Comparison of ENCODE assay signal across 32 mouse cellular contexts in genomic region chr19:36229941-36230340, GRCm38 (mm10).
A peak's percentile ranks its signal among the peaks of the same experiment; 100 is the strongest.
DNase-seq lines count a peak whose midpoint lies in the region; ATAC-seq and TF ChIP-seq lines count a peak whose summit lies in the region.
"Had no signal": no experiment of that assay in that cellular context is flagged by ENCODE, and none has a peak within 500 bp of the region (broad histone marks: within the 10 kb centered on the region; RNA-seq: fewer than 3 reads in every experiment).

No protein-coding gene starts in this region.

- intact Hi-C loops in heart, postnatal 14 days (cut with DNase I) = no loop called here

- no peaks in the 10 kb centered on the region for H3K27me3 ChIP-seq in forebrain, embryonic 14.5 days (replicated peaks; ENCODE audit: control insufficient read depth, insufficient read depth, low read length)
- H3K27me3 ChIP-seq in forebrain, embryonic 16.5 days (replicated peaks; ENCODE audit: control insufficient read depth, insufficient read depth, low read length) = no peaks in the 10 kb centered on the region
- no peaks in the 10 kb centered on the region for H3K27me3 ChIP-seq in heart, embryonic 15.5 days
- H3K27me3 ChIP-seq in midbrain, postnatal 0 days (ENCODE audit: insufficient read depth, low read length) = no peaks in the 10 kb centered on the region
- no peaks in the 10 kb centered on the region for H3K27me3 ChIP-seq in midbrain, embryonic 11.5 days (ENCODE audit: control insufficient read depth, insufficient read depth, low read length)
- H3K27me3 ChIP-seq: forebrain, embryonic 15.5 days; heart, embryonic 13.5 days; limb, embryonic 12.5 days; lung, embryonic 15.5 days; neural tube, embryonic 12.5 days had no signal

- WGBS in forebrain, embryonic 14.5 days = 36% methylated on average over 1 of the region's 1 CpGs
- 47% methylated on average over 1 of the region's 1 CpGs for WGBS in forebrain, embryonic 16.5 days
- WGBS in heart, embryonic 15.5 days = 80% methylated on average over 1 of the region's 1 CpGs
- 57% methylated on average over 1 of the region's 1 CpGs for WGBS in midbrain, postnatal 0 days
- WGBS in midbrain, embryonic 11.5 days = 91% methylated on average over 1 of the region's 1 CpGs

- H3K4me1 ChIP-seq in forebrain, embryonic 14.5 days (ENCODE audit: control insufficient read depth, insufficient read depth, low read length) = peaks cover 11% of the 10 kb centered on the region; the same call in 1 of the 2 replicates
- peaks cover 8% of the 10 kb centered on the region for H3K4me1 ChIP-seq in forebrain, embryonic 16.5 days (replicated peaks; ENCODE audit: control insufficient read depth, insufficient read depth, low read length)
- H3K4me1 ChIP-seq in heart, embryonic 15.5 days (replicated peaks) = peaks cover 33% of the 10 kb centered on the region
- no peaks in the 10 kb centered on the region for H3K4me1 ChIP-seq in midbrain, postnatal 0 days (ENCODE audit: insufficient read depth, low read length)
- H3K4me1 ChIP-seq in midbrain, embryonic 11.5 days (ENCODE audit: control insufficient read depth, insufficient read depth, low read length) = no peaks in the 10 kb centered on the region
- H3K4me1 ChIP-seq: limb, embryonic 12.5 days; neural tube, embryonic 12.5 days had no signal

- no peak overlapping the region for H3K27ac ChIP-seq in forebrain, embryonic 14.5 days (ENCODE audit: low read depth, low read length)
- H3K27ac ChIP-seq in forebrain, embryonic 16.5 days (ENCODE audit: low read length) = no peak overlapping the region
- 0 out of 2 replicates have a peak overlapping the region, but pooled peaks have one; percentile 41 for H3K27ac ChIP-seq in heart, embryonic 15.5 days
- no peak overlapping the region for H3K27ac ChIP-seq in midbrain, postnatal 0 days (ENCODE audit: low read depth, low read length)
- no peak overlapping the region for H3K27ac ChIP-seq in midbrain, embryonic 11.5 days (ENCODE audit: low read depth, low read length)
- H3K27ac ChIP-seq: forebrain, embryonic 15.5 days; gastrocnemius, adult 2 months; heart, embryonic 13.5 days; hindbrain, embryonic 10.5 days; limb, embryonic 12.5 days; lung, embryonic 15.5 days; midbrain, embryonic 10.5 days; neural tube, embryonic 12.5 days; stomach, postnatal 0 days had no signal

- peak; percentile 58; the same call in 1 of the 2 replicates for ATAC-seq in forebrain, embryonic 14.5 days
- ATAC-seq in forebrain, embryonic 16.5 days = no peak
- ATAC-seq in heart, embryonic 15.5 days (replicated peaks; ENCODE audit: insufficient number of reproducible peaks, insufficient read depth, low FRiP score, low read depth) = no peak
- no peak for ATAC-seq in midbrain, postnatal 0 days (ENCODE audit: low FRiP score)
- no peak for ATAC-seq in midbrain, embryonic 11.5 days (ENCODE audit: low FRiP score)
- ATAC-seq: activated CD4-positive, CD25-positive, alpha-beta regulatory T cell, adult 4 months; CD4-positive, CD25-positive, alpha-beta regulatory T cell, adult 4 months; forebrain, embryonic 15.5 days; intestine, postnatal 0 days; midbrain, embryonic 16.5 days had no signal

- no peaks in the 10 kb centered on the region for H3K36me3 ChIP-seq in forebrain, embryonic 14.5 days (ENCODE audit: control insufficient read depth, insufficient read depth, low read length)
- H3K36me3 ChIP-seq in forebrain, embryonic 16.5 days (ENCODE audit: control insufficient read depth, insufficient read depth) = no peaks in the 10 kb centered on the region
- no peaks in the 10 kb centered on the region for H3K36me3 ChIP-seq in heart, embryonic 15.5 days
- H3K36me3 ChIP-seq in midbrain, postnatal 0 days (ENCODE audit: insufficient read depth, low read length) = no peaks in the 10 kb centered on the region
- no peaks in the 10 kb centered on the region for H3K36me3 ChIP-seq in midbrain, embryonic 11.5 days (ENCODE audit: control insufficient read depth, insufficient read depth, low read length)
- H3K36me3 ChIP-seq: forebrain, embryonic 15.5 days; heart, embryonic 13.5 days; hindbrain, embryonic 10.5 days; limb, embryonic 12.5 days; lung, embryonic 15.5 days; midbrain, embryonic 10.5 days; neural tube, embryonic 12.5 days had no signal

- no peaks in the 10 kb centered on the region for H3K9me3 ChIP-seq in forebrain, embryonic 14.5 days (replicated peaks; ENCODE audit: control insufficient read depth, low read length)
- no peaks in the 10 kb centered on the region for H3K9me3 ChIP-seq in forebrain, embryonic 16.5 days (ENCODE audit: control insufficient read depth, low read length)
- H3K9me3 ChIP-seq in heart, embryonic 15.5 days (replicated peaks) = no peaks in the 10 kb centered on the region
- H3K9me3 ChIP-seq in midbrain, postnatal 0 days (ENCODE audit: low read length) = no peaks in the 10 kb centered on the region
- H3K9me3 ChIP-seq in midbrain, embryonic 11.5 days (ENCODE audit: control insufficient read depth, low read length) = no peaks in the 10 kb centered on the region
- H3K9me3 ChIP-seq: forebrain, embryonic 15.5 days; heart, embryonic 13.5 days; hindbrain, embryonic 10.5 days; limb, embryonic 12.5 days; lung, embryonic 15.5 days; midbrain, embryonic 10.5 days; neural tube, embryonic 12.5 days had no signal

- H3K4me3 ChIP-seq in forebrain, embryonic 14.5 days (ENCODE audit: low read depth, low read length) = no peak overlapping the region
- H3K4me3 ChIP-seq in forebrain, embryonic 16.5 days (replicated peaks; ENCODE audit: low read length) = no peak overlapping the region
- H3K4me3 ChIP-seq in heart, embryonic 15.5 days = no peak overlapping the region
- H3K4me3 ChIP-seq in midbrain, postnatal 0 days (ENCODE audit: low read depth, low read length) = no peak overlapping the region
- no peak overlapping the region for H3K4me3 ChIP-seq in midbrain, embryonic 11.5 days (ENCODE audit: low read depth, low read length)
- H3K4me3 ChIP-seq: erythroblast, embryonic 14.5 days; forebrain, embryonic 15.5 days; gastrocnemius, adult 2 months; heart, embryonic 13.5 days; hindbrain, embryonic 10.5 days; limb, embryonic 12.5 days; lung, embryonic 15.5 days; midbrain, embryonic 10.5 days; myocyte; neural tube, embryonic 12.5 days had no signal

- no peak for TF ChIP-seq CTCF in midbrain, postnatal 0 days (IDR thresholded peaks at IDR 0.05)

- DNase-seq in forebrain, embryonic 14.5 days (ENCODE audit: low spot score) = peak; percentile 74
- DNase-seq in heart, postnatal 14 days = no peak
- DNase-seq in midbrain, postnatal 0 days (ENCODE audit: low spot score) = peak; percentile 52
- no peak for DNase-seq in midbrain, embryonic 11.5 days (ENCODE audit: low spot score, missing footprints)
- no peak for DNase-seq in kidney, postnatal 10 days
- DNase-seq: adrenal gland, adult 8-10 months; cerebellum, adult 9-10 months; gastrocnemius, adult 2 months; gastrocnemius, postnatal 36 days; kidney, adult 9 months; kidney, postnatal 14 days; layer of hippocampus, adult 9-11 months; right cerebral cortex, postnatal 4 days; thymus, adult 18-20 months; thymus, postnatal 25 days had no signal

- no peak overlapping the region for H3K4me2 ChIP-seq in forebrain, embryonic 14.5 days (ENCODE audit: low read length)
- no peak overlapping the region for H3K4me2 ChIP-seq in forebrain, embryonic 16.5 days (ENCODE audit: low read length)
- H3K4me2 ChIP-seq in heart, embryonic 15.5 days = no peak overlapping the region
- H3K4me2 ChIP-seq in midbrain, postnatal 0 days (ENCODE audit: low read depth, low read length, poor library complexity, severe bottlenecking) = no peak overlapping the region
- H3K4me2 ChIP-seq in midbrain, embryonic 11.5 days = no peak overlapping the region
- H3K4me2 ChIP-seq: forebrain, embryonic 15.5 days; heart, embryonic 13.5 days; limb, embryonic 12.5 days; liver, embryonic 11.5 days; lung, embryonic 15.5 days; neural tube, embryonic 12.5 days had no signal

- no peak overlapping the region for H3K9ac ChIP-seq in forebrain, embryonic 14.5 days (ENCODE audit: low read length)
- H3K9ac ChIP-seq in forebrain, embryonic 16.5 days (replicated peaks; ENCODE audit: low read depth, low read length) = no peak overlapping the region
- no peak overlapping the region for H3K9ac ChIP-seq in heart, embryonic 15.5 days
- H3K9ac ChIP-seq in midbrain, postnatal 0 days (replicated peaks; ENCODE audit: low read length, poor library complexity, severe bottlenecking) = no peak overlapping the region
- no peak overlapping the region for H3K9ac ChIP-seq in midbrain, embryonic 11.5 days (ENCODE audit: low read length)
- H3K9ac ChIP-seq: forebrain, embryonic 15.5 days; heart, embryonic 13.5 days; limb, embryonic 12.5 days; lung, embryonic 15.5 days; neural tube, embryonic 12.5 days had no signal

Comparison
In these comparisons a context has a peak if more than half of its experiments do, and no peak if none do; other contexts are left out.
1. DNase-seq: peak in forebrain, embryonic 14.5 days (single experiment) and midbrain, postnatal 0 days (single experiment); none in heart, postnatal 14 days (0 of 2), midbrain, embryonic 11.5 days (single experiment) and kidney, postnatal 10 days (single experiment).